Mouse (Mus musculus) Muller cell, postnatal 12 days (primary cell): ENCODE results near the gene Mpig6b.
A peak's percentile ranks its signal among the peaks of the same experiment; 100 is the strongest.
"Not testable (repeated sequence)": the region's sequence is repeated elsewhere in the genome, so short reads cannot be mapped to it uniquely, and the experiment has no call there.

ENCODE experiments used
- DNase-seq: peaks from one replicate; pipeline ENCODE4 v3.0.0-alpha.2; 2015; ENCODE audit errors: inconsistent ontology term

Mpig6b gene

DNA sequence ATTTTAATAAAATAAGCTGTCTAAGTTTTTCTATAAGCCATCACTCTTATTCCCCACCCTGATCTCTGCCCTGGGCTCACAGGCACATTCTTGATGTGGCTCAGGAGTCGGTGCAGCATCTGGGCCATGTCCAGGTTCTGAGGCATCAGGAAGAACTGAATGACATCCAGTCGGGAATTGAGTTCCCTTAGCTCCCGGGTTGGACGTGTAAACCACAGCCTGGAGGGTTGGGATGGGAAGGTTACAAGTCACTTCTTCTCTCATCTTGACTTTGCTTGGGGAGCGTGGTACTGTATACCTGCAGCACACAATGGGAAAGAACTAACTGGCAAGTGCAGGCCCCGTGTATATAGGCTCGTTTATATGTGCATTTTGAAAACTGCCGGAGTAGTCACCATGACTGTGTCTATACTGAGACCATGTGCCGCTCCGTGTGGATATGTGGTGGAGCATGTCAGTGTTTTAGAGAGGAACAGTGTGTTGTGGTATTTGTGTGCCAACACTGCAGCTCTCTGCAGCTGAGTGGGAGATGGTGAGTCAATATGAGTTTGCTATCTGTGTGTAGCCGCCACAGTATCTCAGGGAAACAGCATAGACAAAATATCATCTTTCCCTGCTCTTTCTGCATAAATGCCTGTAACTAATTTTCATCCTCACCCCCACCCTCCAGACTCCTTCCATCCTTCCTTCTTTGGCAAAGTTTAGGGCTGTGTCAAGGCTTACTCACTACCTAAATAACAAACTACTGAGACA lies 26.7 kb downstream of the Mpig6b start:
- DNase-seq, result no peak

GRCm38 (mm10) chr17:35034896-35035295 lies 31.1 kb downstream of the Mpig6b start:
- no peak for DNase-seq

DNA sequence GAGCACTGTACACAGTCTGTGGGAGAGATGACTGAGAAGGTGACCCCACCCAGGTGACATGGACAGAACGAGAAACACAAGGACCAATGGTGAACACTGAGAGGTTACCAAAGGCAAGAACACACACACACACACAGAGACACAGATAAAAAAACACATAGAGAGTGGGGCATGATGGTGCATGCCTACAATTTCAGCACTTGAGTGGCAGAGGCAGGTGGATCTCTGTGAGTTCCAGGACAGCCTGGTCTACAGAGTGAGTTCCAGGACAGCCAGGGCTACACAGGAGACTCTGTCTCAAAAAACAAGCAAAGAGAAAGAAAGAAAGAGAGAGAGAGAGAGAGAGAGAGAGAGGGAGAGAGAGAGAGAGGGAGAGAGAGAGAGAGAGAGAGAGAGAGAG lies 32.3 kb downstream of the Mpig6b start:
- not testable (repeated sequence) for DNase-seq

- no peak for DNase-seq
Observed at GRCm38 (mm10) chr17:35032323-35032870, 33.6 kb downstream of the Mpig6b start.

DNA sequence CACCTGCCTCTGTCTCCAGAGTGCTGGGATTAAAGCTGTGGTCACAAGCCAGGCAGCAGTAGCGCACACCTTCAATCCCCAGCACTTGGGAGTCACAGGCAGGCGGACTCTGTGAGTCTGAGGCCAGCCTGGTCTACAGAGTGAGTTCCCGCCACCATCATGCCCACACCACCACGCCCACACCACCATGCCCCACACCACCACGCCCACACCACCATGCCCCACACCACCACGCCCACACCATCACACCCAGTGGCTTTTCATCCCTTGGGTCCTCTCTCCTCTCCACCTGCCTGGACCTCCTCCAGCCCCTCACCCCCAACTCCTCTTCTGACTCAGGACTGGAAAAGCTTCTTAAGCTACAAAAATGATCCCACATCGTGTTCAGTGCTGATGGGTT lies 34.1 kb downstream of the Mpig6b start:
- no peak for DNase-seq

DNA sequence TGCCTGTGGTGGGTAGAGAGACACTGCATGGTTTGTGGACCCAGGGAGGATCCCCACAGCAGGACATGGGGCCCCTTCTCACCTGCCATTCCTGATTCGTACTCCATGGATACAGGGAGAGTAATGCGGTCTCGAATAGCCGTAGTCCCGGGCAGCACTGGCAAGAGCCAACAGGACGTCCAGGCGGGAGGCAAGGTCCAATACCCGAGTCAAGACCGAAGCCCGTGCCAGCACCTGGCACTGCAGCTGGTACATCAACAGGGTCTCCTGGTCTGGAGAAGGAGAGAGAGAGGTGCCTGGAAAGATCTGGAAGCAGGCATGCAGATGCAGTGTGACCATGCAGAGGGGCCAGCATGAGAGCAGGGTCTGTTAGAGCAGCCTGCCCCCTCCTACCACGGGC lies 34.7 kb downstream of the Mpig6b start:
- DNase-seq, result no peak

DNA sequence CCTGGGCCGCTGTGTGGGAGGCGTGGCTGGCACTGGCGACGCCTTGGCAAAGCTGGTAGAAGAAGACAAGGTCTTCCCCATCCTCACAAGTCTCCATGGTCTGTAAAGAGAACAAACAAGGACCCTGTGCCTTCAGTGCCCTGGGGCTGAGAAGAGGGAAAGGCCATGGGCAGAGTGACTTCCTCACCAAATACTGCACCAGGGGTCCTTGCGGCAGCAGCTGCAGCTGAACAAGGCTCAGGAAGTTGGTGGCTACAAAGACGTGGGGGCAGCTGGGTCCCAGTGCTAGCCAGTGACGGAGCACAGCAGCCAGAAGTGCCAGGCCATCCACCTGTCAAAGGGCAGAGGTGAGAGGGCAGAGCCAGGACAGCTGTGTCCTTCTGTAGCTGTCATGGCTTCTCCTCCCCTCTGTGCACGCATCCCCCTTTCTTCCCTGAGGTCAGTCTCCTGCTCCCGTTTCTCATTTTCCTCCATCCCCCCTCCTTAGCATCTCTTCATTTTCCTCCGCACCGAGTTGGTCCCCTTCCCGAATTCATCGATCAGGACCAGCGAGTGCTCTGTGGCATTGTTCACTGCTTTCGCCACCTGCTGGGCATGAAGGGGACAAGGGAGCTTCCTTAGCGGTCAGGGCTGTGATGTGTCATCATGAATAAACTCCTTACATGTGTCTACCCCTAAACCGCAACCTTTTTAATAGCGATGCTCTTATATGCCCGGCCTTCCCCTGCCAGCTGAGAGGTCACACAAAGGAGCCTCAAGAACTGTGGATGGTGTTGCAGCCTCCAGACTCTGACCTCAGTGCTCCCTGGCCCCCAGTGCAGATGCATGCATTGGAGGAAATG lies 36.1 kb downstream of the Mpig6b start:
- peak; percentile 55 for DNase-seq

DNA sequence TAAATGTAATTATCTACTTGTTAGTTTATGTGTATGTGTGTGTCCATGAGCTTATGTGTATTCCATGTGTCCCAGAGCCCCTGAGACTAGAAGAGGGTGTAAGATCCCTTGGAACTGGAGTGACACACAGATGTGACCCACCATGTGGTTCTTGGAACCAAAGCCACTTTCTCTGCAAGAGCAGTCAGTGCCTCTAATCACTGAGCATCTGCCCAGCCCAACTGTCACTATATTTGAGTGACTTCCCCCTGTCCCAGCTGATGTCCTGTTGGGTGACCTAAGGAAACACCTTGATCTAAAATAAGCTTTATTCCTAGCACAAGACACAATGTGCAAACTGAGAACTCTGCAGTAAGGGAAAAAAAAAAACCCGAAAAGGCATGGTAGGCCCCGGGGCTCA lies 37.7 kb downstream of the Mpig6b start:
- no peak for DNase-seq

DNA sequence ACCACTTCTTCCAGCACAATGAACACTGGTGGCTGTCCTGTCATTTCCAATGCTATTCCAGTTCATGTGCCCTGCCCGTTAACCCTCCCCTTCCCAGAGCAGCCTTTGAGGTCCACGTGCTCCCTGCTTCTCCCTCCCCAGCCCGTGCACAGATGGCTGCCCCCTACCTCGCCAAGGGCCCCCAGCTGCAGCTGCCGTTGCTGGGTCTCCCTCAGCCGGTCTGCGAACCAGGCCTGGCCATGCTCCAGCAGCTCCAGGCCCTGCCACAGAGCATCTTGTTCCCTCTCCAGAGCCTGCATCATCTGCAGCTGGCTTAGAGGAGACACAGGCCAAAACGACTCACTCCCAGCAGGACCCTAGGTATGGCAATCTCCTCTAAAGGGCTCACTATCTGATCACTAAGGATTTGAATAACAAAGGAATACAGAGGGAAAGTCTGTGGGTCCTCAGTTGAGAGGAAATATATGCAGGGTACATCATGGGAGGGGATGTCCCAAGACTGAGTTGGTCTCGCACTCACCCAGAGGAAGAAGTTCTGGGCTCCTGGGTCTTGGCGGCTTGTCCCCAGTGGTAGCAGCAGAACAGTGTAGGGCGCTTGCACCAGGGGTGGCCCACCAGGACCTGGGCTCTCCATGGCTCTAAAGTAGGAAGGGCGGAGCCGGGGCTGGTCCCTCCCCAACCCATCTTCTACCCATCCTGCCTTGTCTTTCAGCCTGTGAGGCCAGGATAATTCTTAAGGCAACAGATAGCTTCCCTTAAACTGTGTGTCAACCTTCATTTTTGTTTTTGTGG lies 38.5 kb downstream of the Mpig6b start, which contains the start of gene Sapcd1:
Gene Sapcd1 (minus strand): TSS at position 740 of the 792 bp plus-strand sequence.
- peak; percentile 89 for DNase-seq

DNA sequence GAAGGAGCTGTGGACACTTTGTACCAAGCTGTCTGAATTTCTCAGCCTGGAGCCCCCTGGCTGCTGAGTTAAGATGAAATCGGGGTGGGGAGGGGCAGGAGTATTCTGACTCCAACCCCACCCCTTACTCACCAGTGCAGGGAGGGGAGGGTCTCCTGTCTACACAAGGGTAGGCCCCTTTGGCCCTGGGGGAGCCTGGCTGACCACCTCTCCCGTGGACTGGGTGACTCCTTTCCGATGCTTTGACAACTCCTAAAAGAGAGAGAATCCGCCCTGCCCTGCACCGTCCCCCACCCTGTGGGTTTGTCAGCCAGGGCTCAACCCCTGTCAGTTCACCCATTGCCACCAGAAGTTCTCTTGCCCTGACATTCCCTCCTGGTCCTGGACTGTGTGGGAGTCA lies 39.8 kb downstream of the Mpig6b start:
- DNase-seq, result no peak

DNA sequence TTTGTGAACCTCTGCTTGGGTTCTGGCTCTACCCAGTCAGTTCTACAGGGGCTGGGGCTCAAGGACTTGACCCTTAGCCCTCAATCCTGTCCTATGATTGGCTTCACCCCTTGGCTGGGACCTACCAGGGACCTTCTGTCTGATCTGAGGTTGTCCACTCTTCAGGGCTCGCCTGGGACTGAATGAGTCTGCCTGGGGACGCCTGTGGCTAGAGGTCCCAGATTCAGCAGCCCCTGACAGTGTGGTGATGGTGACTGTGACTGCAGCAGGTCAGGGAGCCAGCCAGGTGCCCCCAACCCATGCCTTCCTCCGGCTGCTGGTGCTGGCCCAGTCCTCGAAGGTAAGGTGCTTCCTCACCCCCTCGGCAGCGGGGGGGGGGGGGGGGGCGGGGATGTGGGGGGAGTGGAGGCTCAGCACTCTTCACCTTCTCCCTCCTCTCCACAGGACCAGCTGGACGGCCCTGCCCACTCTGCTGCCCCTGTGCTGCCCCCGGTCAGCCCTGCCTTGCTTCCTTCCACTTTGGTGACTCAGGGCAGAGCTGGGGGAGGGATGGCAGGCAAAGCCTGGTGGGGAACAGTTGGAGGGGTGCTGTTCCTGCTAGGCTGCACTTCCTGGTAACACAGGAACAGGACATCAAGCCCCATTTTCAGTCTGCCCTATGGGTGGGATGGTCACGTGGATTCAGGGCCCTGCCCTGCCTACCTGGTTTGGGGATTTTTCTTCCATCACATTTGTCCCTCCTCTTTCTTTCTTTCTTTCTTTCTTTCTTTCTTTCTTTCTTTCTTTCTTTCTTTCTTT lies 41.1 kb downstream of the Mpig6b start:
- no peak for DNase-seq

- DNase-seq, result no peak
Observed at GRCm38 (mm10) chr17:35024261-35024660, 41.7 kb downstream of the Mpig6b start.

GRCm38 (mm10) chr17:35023756-35024155 lies 42.2 kb downstream of the Mpig6b start:
- DNase-seq, result no peak

DNA sequence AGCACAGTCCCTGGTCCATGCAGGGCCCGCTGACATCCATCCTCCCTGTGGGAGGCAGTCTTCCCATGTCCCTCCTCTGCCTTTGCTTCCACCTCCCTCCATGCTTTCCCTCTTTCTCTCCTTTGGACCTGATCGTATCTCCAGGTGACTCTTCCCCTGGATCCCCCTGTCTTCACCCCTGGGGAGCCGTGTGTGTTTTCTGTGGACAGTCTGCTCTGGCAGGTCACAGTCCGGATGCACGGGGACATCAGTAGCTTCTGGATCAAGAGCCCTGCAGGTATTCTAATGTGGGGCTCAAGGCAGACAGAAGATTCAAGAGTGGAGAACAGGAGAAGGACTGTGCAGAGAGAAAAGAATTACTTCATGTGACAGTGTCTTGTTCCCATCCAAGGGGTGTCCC lies 42.8 kb downstream of the Mpig6b start:
- no peak for DNase-seq

DNA sequence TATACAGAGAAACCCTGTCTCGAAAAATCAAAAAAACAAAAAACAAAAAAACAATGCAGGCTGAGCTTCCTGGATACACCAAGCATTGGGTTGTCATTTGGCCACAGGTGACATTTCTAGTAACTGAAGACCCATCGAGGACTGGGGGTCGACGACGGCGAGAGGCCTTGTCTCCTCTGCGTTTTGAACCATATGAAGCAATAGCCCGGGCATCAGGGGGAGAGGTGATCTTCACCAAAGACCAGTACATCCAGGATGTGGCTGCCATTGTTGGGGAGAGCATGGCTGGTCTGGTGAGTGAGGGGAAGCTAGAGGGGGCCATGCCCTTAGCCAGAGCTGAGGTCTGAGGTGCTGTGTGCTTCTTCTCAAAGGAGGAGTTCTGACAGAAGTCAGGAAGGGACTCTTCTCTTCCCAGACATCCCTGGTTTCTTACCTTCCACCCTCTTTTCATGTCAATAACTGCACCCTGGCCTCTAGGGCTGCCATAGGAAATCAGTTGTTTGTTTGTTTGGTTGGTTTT lies 43.4 kb downstream of the Mpig6b start:
- DNase-seq, result no peak

- no peak for DNase-seq
Observed at GRCm38 (mm10) chr17:35021842-35022477, 44.0 kb downstream of the Mpig6b start.

DNA sequence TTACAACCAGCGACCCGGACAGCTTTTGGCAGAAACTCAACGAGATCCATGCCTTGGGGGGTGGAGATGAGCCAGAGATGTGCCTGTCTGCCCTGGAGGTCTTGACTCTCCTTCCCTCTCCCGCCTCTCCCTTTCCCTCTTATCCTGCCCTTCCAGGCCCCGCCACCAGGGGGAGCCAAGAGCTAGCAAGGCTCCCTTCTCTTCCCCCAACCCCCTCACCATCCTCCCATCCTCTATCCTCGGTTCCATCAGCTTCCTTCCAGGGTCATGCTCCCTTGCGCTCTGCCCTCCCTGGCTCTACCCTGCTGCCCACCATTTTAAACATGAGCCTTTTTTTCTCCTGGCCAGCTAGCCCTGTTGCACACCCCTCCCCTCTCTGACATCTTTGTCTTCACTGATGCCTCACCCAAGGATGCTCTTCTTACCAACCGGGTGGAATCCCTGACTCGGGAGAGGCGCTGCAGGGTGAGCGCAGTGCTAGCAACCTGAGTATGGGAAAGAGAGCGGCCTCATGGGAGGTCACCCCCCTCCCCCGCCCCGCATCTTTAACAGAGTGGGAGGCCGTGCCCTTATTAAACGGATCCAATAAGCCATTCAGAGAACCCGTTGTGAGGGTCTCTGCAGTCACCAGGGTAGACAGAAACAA lies 44.7 kb downstream of the Mpig6b start:
- peak; percentile 94 for DNase-seq

- DNase-seq, result no peak
Observed at GRCm38 (mm10) chr17:35020551-35020950, 45.4 kb downstream of the Mpig6b start.

GRCm38 (mm10) chr17:35019894-35020293 lies 46.1 kb downstream of the Mpig6b start:
- DNase-seq, result no peak

DNA sequence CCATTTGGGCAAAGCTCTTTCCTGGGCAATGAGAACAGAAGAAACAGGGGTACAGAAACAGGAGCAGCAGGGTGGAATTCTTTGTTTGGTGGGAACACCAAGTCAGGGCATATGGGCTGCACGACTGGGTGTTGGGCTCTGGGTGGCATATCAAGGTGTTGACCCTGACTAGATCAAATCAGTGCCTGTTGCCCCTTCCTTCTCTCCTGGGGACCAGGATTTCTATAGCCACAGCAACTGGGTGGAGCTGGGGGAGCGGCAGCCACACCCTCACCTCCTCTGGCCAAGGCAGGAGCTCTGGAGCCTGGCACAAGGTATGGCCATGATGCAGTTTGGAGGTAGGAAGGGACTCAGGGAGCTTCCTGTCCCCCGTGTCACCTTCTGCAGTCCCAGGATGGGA lies 47.8 kb downstream of the Mpig6b start:
- DNase-seq, result no peak
